Mouse (Mus musculus) G1E (cell line): ENCODE results near the gene Snx30.

ENCODE experiments used
- CTCF ChIP-seq: IDR thresholded peaks from 2 replicates; pipeline ENCODE4 v1.5.1; 2012; ENCODE audit warnings: low read depth, low read length, inconsistent platforms, mixed read lengths
- GATA2 ChIP-seq: IDR thresholded peaks from 2 replicates; pipeline ENCODE4 v1.6.1; 2012; ENCODE audit warnings: low read depth, low read length, inconsistent platforms, borderline replicate concordance
- POLR2AphosphoS5 ChIP-seq: IDR thresholded peaks from 2 replicates; pipeline ENCODE4 v1.6.1; 2012; ENCODE audit warnings: low read depth, low read length, inconsistent platforms; ENCODE audit not compliant: insufficient replicate concordance
- TAL1 ChIP-seq: conservative IDR thresholded peaks from 2 replicates; pipeline ENCODE4 v1.6.1; 2012; ENCODE audit warnings: low read depth, low read length, inconsistent platforms, mixed read lengths

DNA sequence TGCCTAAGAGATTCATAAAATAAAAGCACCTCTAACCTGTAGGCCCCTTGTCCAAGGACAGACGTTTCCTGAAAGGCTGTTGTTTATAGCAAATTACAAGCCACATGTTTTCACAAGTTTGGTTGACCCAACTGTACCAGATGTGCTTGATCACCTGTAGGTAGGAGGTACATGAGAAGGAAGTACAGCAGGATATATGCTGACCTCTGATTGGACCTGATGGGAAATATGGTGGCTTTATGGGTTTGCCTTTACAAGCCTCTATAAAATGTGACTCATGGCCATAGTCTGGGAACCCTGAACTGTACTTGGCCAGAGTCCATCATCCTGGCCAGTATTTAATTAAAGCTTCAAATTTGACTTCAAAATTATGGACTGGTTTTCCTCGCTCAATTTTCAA lies 131.9 kb downstream of the Snx30 start:
- TF ChIP-seq TAL1 (no peak), CTCF (no peak), POLR2AphosphoS5 (no peak), GATA2 (no peak)
